Mouse (Mus musculus) ovary, adult 10 weeks (tissue): ENCODE results near the gene Poglut1. TPM values are rescaled to one million over a fixed set of nuclear protein-coding genes. Genes with fewer than 3 reads are reported as not detected.

Experiments used
- polyA plus RNA-seq: library from polyadenylated mRNA; stranded (reverse); fragments of 350-450 nt; fragmentation: Illumina TruSeq; extraction: RNeasy Lipid Tissue Mini Kit (QIAGEN cat#74804); gene quantifications from one replicate; pipeline ENCODE4 v1.2.3, GENCODE M21; 2014

The Poglut1 gene
- 80.7 TPM for polyA plus RNA-seq

GRCm38 (mm10) chr16:38549479-38550396 lies at the start of gene Poglut1:
Gene Poglut1 (minus strand): TSS chr16:38550258.

GRCm38 (mm10) chr16:38558221-38558748 lies 8.2 kb upstream of the Poglut1 start, which contains the start of gene Tmem39a:
Gene Tmem39a (plus strand): TSS chr16:38558698.

DNA sequence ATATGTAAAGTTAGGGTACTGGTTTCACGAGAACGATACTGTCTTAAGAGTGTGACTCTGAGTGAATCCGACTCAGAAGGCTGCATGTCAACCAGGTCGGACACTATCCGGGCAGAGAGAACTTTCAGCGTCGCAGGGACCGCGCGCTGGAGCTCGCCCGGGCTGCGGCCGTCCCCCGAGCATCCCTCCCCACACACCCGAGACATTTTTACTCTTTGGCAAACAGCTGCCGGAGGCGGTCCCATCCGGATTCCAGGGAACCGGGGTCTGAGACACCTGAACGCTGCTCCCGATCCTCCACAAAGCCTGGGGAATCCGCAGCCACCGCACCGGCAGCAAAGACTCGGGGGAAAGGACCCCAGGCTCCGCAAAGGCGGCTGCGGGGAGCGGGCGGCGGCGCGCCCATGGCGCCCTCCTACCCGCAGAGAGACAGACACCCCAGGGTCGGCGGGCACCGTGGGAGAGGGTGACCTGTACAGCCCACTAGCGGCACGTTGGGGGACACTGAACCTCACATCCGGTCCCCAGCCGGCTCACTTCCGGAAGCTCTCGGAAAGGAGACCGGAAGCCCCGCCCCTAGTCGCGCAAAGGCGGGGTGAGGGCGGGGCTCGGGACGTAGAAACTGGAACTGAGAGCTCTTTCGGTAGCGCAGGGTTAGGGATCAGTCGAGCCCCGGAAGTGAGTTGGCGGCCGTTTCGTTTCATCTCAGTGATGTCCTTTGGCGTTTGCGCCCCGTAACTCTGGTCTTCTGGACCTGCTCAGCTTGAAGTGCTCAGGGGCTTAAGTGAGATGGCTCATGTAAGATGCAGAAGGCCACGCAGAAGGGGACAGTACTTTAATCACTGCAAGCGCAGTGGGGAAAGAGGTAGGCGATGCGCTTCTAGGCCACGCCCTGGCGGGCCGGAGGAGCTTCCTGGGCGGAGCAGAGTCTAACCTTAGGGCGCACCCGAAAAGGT lies 27.7 kb downstream of the Poglut1 start, which contains the start of gene Timmdc1:
Timmdc1 (minus strand) TSS at position 535 of the 956 bp plus-strand sequence.

Other genes with a start within 250 kb of the Poglut1 start
- gene Maats1, start 208.1 kb downstream of the Poglut1 start, polyA plus RNA-seq = 2.6 TPM
- gene Cox17, start 203.3 kb downstream of the Poglut1 start, polyA plus RNA-seq = 99.2 TPM
- not detected for gene Gm21987, start 203.2 kb downstream of the Poglut1 start, polyA plus RNA-seq
- 2.0 TPM for gene Popdc2, start 188.0 kb downstream of the Poglut1 start, polyA plus RNA-seq
- gene Pla1a, start 117.1 kb downstream of the Poglut1 start, polyA plus RNA-seq = 2.7 TPM
- gene Adprh, start 97.6 kb downstream of the Poglut1 start, polyA plus RNA-seq = 25.1 TPM
- 1.2 TPM for gene Cd80, start 94.7 kb downstream of the Poglut1 start, polyA plus RNA-seq
- 14.2 TPM for gene Timmdc1, start 27.6 kb downstream of the Poglut1 start, polyA plus RNA-seq
- gene Tmem39a, start 8.4 kb upstream of the Poglut1 start, polyA plus RNA-seq = 78.5 TPM
- gene Arhgap31, start 163.0 kb upstream of the Poglut1 start, polyA plus RNA-seq = 58.4 TPM
- 83.2 TPM for gene B4galt4, start 192.0 kb upstream of the Poglut1 start, polyA plus RNA-seq